ENCODE assay signal across 28 mouse cellular contexts in genomic region chr12:112752399-112752798, GRCm38 (mm10). TPM values are rescaled to one million over a fixed set of nuclear protein-coding genes. Genes with fewer than 3 reads are reported as not detected.
DNase-seq lines count a peak whose midpoint lies in the region; ATAC-seq and TF ChIP-seq lines count a peak whose summit lies in the region.
"Had no signal": no experiment of that assay in that cellular context is flagged by ENCODE, and none has a peak within 500 bp of the region (broad histone marks: within the 10 kb centered on the region; RNA-seq: fewer than 3 reads in every experiment).

No protein-coding gene starts in this region.

- no peak overlapping the region for H3K4me2 ChIP-seq in forebrain, embryonic 16.5 days (ENCODE audit: low read length)
- H3K4me2 ChIP-seq: forebrain, embryonic 13.5 days; heart, embryonic 12.5 days; heart, embryonic 15.5 days; hindbrain, embryonic 14.5 days had no signal

- TF ChIP-seq EP300 in MEL (IDR thresholded peaks at IDR 0.05; ENCODE audit: low read depth in 1 of 2, low read length in 2 of 2) = no peak

- no peak overlapping the region for H3K27ac ChIP-seq in MEL (ENCODE audit: control insufficient read depth, low read depth, low read length)
- no peak overlapping the region for H3K27ac ChIP-seq in forebrain, embryonic 16.5 days (ENCODE audit: low read length)
- H3K27ac ChIP-seq: forebrain, embryonic 10.5 days; forebrain, embryonic 13.5 days; heart, embryonic 15.5 days; hindbrain, embryonic 14.5 days; hindbrain, postnatal 0 days had no signal

- peak; percentile 2 for DNase-seq in adrenal gland, postnatal 14 days
- DNase-seq in adrenal gland, adult (ENCODE audit: inconsistent age in 2 of 2, low spot score in 1 of 2) = no peak
- DNase-seq in MEL (ENCODE audit: low read depth, low spot score) = peak; percentile 25
- DNase-seq in left cerebral cortex, postnatal 4 days = no peak
- DNase-seq in spleen, adult 18-20 months = no peak
- DNase-seq: adrenal gland, adult 2 months; adrenal gland, postnatal 25 days; cerebellum, adult 11-12 months; cerebellum, adult 8-10 months; cerebellum, postnatal 10 days; cerebellum, postnatal 36 days; forebrain, postnatal 0 days; gastrocnemius, postnatal 25 days; heart, postnatal 10 days; heart, postnatal 36 days had no signal

- intact Hi-C loops in left cerebral cortex, postnatal 4 days (cut with DNase I) = no loop called here

- no peaks in the 10 kb centered on the region for H3K9me3 ChIP-seq in MEL (replicated peaks; ENCODE audit: insufficient read depth, low read length)
- no peaks in the 10 kb centered on the region for H3K9me3 ChIP-seq in forebrain, embryonic 16.5 days (ENCODE audit: control insufficient read depth, low read length)
- H3K9me3 ChIP-seq: forebrain, embryonic 10.5 days; forebrain, embryonic 13.5 days; heart, embryonic 15.5 days had no signal

- H3K79me2 ChIP-seq in MEL (ENCODE audit: control insufficient read depth, insufficient read depth, low read length, poor library complexity) = no peaks in the 10 kb centered on the region

- H3K9ac ChIP-seq in MEL (ENCODE audit: control insufficient read depth, low read depth, low read length, poor library complexity, severe bottlenecking) = no peak overlapping the region
- no peak overlapping the region for H3K9ac ChIP-seq in forebrain, embryonic 16.5 days (replicated peaks; ENCODE audit: low read depth, low read length)
- H3K9ac ChIP-seq: forebrain, embryonic 13.5 days; forebrain, postnatal 0 days; heart, embryonic 12.5 days; heart, embryonic 15.5 days; hindbrain, embryonic 14.5 days had no signal

- peak; percentile 88 for ATAC-seq in granulocyte monocyte progenitor cell, adult 5-6 weeks (replicated peaks; ENCODE audit: poor library complexity, severe bottlenecking)
- no peak for ATAC-seq in forebrain, embryonic 16.5 days
- ATAC-seq: CD4-positive, CD25-positive, alpha-beta regulatory T cell, adult 4 months; forebrain, embryonic 13.5 days; forebrain, postnatal 0 days; hindbrain, postnatal 0 days; inflammation-experienced regulatory T-cells, adult 6 months; intestine, embryonic 16.5 days; Patski had no signal

- TF ChIP-seq POLR2A in MEL (IDR thresholded peaks at IDR 0.05; ENCODE audit: control insufficient read depth in 1 of 2, insufficient read depth in 1 of 2, low read depth in 1 of 2, low read length in 2 of 2, poor library complexity in 1 of 2) = no peak

- H3K4me3 ChIP-seq in MEL (ENCODE audit: control insufficient read depth in 1 of 2, insufficient read depth in 1 of 2, low read depth in 2 of 2, low read length in 2 of 2) = no peak overlapping the region
- H3K4me3 ChIP-seq in forebrain, embryonic 16.5 days (replicated peaks; ENCODE audit: low read length) = no peak overlapping the region
- H3K4me3 ChIP-seq: forebrain, embryonic 10.5 days; forebrain, embryonic 13.5 days; heart, embryonic 12.5 days; heart, embryonic 15.5 days had no signal

- peaks cover 42% of the 10 kb centered on the region in 2 experiments for H3K27me3 ChIP-seq in MEL (ENCODE audit: control insufficient read depth in 1 of 2, insufficient read depth in 2 of 2, low read length in 2 of 2)
- H3K27me3 ChIP-seq in forebrain, embryonic 16.5 days (replicated peaks; ENCODE audit: control insufficient read depth, insufficient read depth, low read length) = no peaks in the 10 kb centered on the region
- H3K27me3 ChIP-seq: forebrain, embryonic 13.5 days; Patski had no signal

- 61% methylated on average over 2 of the region's 2 CpGs for WGBS in forebrain, embryonic 16.5 days

- TF ChIP-seq CTCF in MEL (IDR thresholded peaks at IDR 0.05 in 2 of 3, conservative IDR thresholded peaks at IDR 0.05 in 1 of 3; ENCODE audit: control insufficient read depth in 1 of 3, insufficient read depth in 1 of 3, low read depth in 2 of 3, low read length in 3 of 3, poor library complexity in 1 of 3, severe bottlenecking in 1 of 3) = no peak

- H3K36me3 ChIP-seq in MEL (ENCODE audit: control insufficient read depth in 1 of 2, insufficient read depth in 2 of 2, low read length in 2 of 2) = no peaks in the 10 kb centered on the region
- H3K36me3 ChIP-seq in forebrain, embryonic 16.5 days (ENCODE audit: control insufficient read depth, insufficient read depth) = no peaks in the 10 kb centered on the region
- H3K36me3 ChIP-seq: forebrain, embryonic 10.5 days; heart, embryonic 12.5 days; heart, embryonic 15.5 days had no signal

- peaks cover 0 to 6% of the 10 kb centered on the region in 2 experiments; a peak in 3 of 4 replicates for H3K4me1 ChIP-seq in MEL (ENCODE audit: control insufficient read depth in 1 of 2, insufficient read depth in 2 of 2, low read length in 2 of 2)
- H3K4me1 ChIP-seq in forebrain, embryonic 16.5 days (replicated peaks; ENCODE audit: control insufficient read depth, insufficient read depth, low read length) = no peaks in the 10 kb centered on the region; the same call in 1 of the 2 replicates

- no peak for TF ChIP-seq RAD21 in MEL (IDR thresholded peaks at IDR 0.05; ENCODE audit: low read depth, low read length)

TF ChIP-seq in MEL, 35 proteins besides CTCF, POLR2A, EP300 and RAD21 (continues in another document):
- TF ChIP-seq USF2 (IDR thresholded peaks at IDR 0.05; ENCODE audit: borderline replicate concordance in 1 of 2, insufficient read depth in 1 of 2, low read depth in 1 of 2, low read length in 2 of 2) (no peak), ZNF384 (IDR thresholded peaks at IDR 0.05; ENCODE audit: low read depth, low read length) (no peak), HCFC1 (IDR thresholded peaks at IDR 0.05; ENCODE audit: low read depth, low read length) (no peak), CHD2 (IDR thresholded peaks at IDR 0.05; ENCODE audit: low read length) (no peak), SMC3 (IDR thresholded peaks at IDR 0.05; ENCODE audit: low read depth, low read length) (no peak), ETS1 (IDR thresholded peaks at IDR 0.05; ENCODE audit: low read depth, low read length) (no peak), MAX (IDR thresholded peaks at IDR 0.05; ENCODE audit: low read length) (no peak), USF1 (IDR thresholded peaks at IDR 0.05; ENCODE audit: low read depth, low read length) (no peak), ZMIZ1 (IDR thresholded peaks at IDR 0.05; ENCODE audit: low read depth, low read length) (no peak), POLR2AphosphoS2 (IDR thresholded peaks at IDR 0.05; ENCODE audit: low read length) (no peak), POLR2AphosphoS5 (IDR thresholded peaks at IDR 0.05; ENCODE audit: borderline replicate concordance, low read depth, low read length) (no peak), MEF2A (IDR thresholded peaks at IDR 0.05; ENCODE audit: extremely low read depth, insufficient replicate concordance, low read depth, low read length, poor library complexity, severe bottlenecking) (no peak), MAFK (IDR thresholded peaks at IDR 0.05; ENCODE audit: borderline replicate concordance, low read depth, low read length) (no peak), BHLHE40 (IDR thresholded peaks at IDR 0.05; ENCODE audit: borderline replicate concordance, low read depth, low read length) (no peak), ZC3H11A (IDR thresholded peaks at IDR 0.05; ENCODE audit: low read depth, low read length) (no peak), NRF1 (IDR thresholded peaks at IDR 0.05; ENCODE audit: insufficient read depth, low read depth, low read length, poor library complexity, severe bottlenecking) (no peak), ELF1 (IDR thresholded peaks at IDR 0.05; ENCODE audit: low read depth, low read length) (no peak), SIN3A (IDR thresholded peaks at IDR 0.05; ENCODE audit: low read length) (no peak)

RNA-seq across cellular contexts. Expression of gene Pld4, which starts 8.1 kb away (rescaled TPM):
- total RNA-seq in adrenal gland, postnatal 14 days (2021) = 6.4 and 19.9 TPM in 2 replicates
- total RNA-seq in MEL (2012; rRNA removed) = 9.7 and 9.8 TPM in 2 replicates
- 10 to 100 TPM in 1 of 2 experiments, not detected in 1; 16.4 TPM for polyA plus RNA-seq in MEL (2012; ENCODE audit: insufficient read depth in 1 of 2, insufficient read length in 2 of 2, low read depth in 1 of 2, low replicate concordance in 2 of 2, missing spikeins in 1 of 2)
- 39.4 and 92.1 TPM in 2 replicates for total RNA-seq in granulocyte monocyte progenitor cell, adult 5-6 weeks (2014; fragmentation: Nextera tagmentation)
- total RNA-seq in granulocyte monocyte progenitor cell, adult 5-6 weeks (2017) = 21.1 and 25.4 TPM in 2 replicates
- total RNA-seq in left cerebral cortex, postnatal 4 days (2021) = 1 to 10 TPM; 6.2 to 6.6 TPM
- 4.0 and 5.3 TPM in 2 replicates for polyA plus RNA-seq in forebrain, embryonic 16.5 days (2015; fragmentation: Nextera tagmentation; extraction: Ambion mirVana)
- polyA plus RNA-seq: C2C12 had no signal

RNA-seq across cellular contexts. Expression of gene Cep170b, which starts 32.1 kb away (rescaled TPM):
- 29.1 and 33.0 TPM in 2 replicates for total RNA-seq in adrenal gland, postnatal 14 days (2021)
- total RNA-seq in MEL (2012; rRNA removed) = 40.0 and 49.7 TPM in 2 replicates
- polyA plus RNA-seq in MEL (2012; ENCODE audit: insufficient read depth in 1 of 2, insufficient read length in 2 of 2, low read depth in 1 of 2, low replicate concordance in 2 of 2, missing spikeins in 1 of 2) = 10 to 100 TPM in 1 of 2 experiments, not detected in 1; 64.0 TPM
- 1.6 and 9.2 TPM in 2 replicates for total RNA-seq in granulocyte monocyte progenitor cell, adult 5-6 weeks (2014; fragmentation: Nextera tagmentation)
- 0.56 and 1.2 TPM in 2 replicates for total RNA-seq in granulocyte monocyte progenitor cell, adult 5-6 weeks (2017)
- 100 to 1,000 TPM; 183 to 185 TPM for total RNA-seq in left cerebral cortex, postnatal 4 days (2021)
- 18.8 and 22.9 TPM in 2 replicates for polyA plus RNA-seq in forebrain, embryonic 16.5 days (2015; fragmentation: Nextera tagmentation; extraction: Ambion mirVana)

RNA-seq across cellular contexts. Expression of gene Ahnak2, which starts 50.1 kb away (rescaled TPM):
- total RNA-seq in adrenal gland, postnatal 14 days (2021) = 7.2 and 9.6 TPM in 2 replicates
- total RNA-seq in MEL (2012; rRNA removed) = 1.2 and 2.6 TPM in 2 replicates
- 10 to 100 TPM in 1 of 2 experiments, not detected in 1; 11.4 TPM for polyA plus RNA-seq in MEL (2012; ENCODE audit: insufficient read depth in 1 of 2, insufficient read length in 2 of 2, low read depth in 1 of 2, low replicate concordance in 2 of 2, missing spikeins in 1 of 2)
- total RNA-seq in granulocyte monocyte progenitor cell, adult 5-6 weeks (2014; fragmentation: Nextera tagmentation) = not detected in 2 replicates
- total RNA-seq in granulocyte monocyte progenitor cell, adult 5-6 weeks (2017) = not detected in 2 replicates
- 10 to 100 TPM; 28.1 to 28.2 TPM for total RNA-seq in left cerebral cortex, postnatal 4 days (2021)
- 1.2 TPM in 2 replicates for polyA plus RNA-seq in forebrain, embryonic 16.5 days (2015; fragmentation: Nextera tagmentation; extraction: Ambion mirVana)
- polyA plus RNA-seq: CD4-positive, CD25-positive, alpha-beta regulatory T cell, adult 4 months; inflammation-experienced regulatory T-cells, adult 6 months had no signal

RNA-seq across cellular contexts. Expression of gene Clba1, which starts 56.3 kb away (rescaled TPM):
- total RNA-seq in adrenal gland, postnatal 14 days (2021) = 3.4 and 5.6 TPM in 2 replicates
- 11.2 and 15.2 TPM in 2 replicates for total RNA-seq in MEL (2012; rRNA removed)
- polyA plus RNA-seq in MEL (2012; ENCODE audit: insufficient read depth in 1 of 2, insufficient read length in 2 of 2, low read depth in 1 of 2, low replicate concordance in 2 of 2, missing spikeins in 1 of 2) = 10 to 100 TPM in 1 of 2 experiments, not detected in 1; 21.4 TPM
- 1.7 and 2.4 TPM in 2 replicates for total RNA-seq in granulocyte monocyte progenitor cell, adult 5-6 weeks (2014; fragmentation: Nextera tagmentation)
- 0.30 and 1.2 TPM in 2 replicates for total RNA-seq in granulocyte monocyte progenitor cell, adult 5-6 weeks (2017)
- total RNA-seq in left cerebral cortex, postnatal 4 days (2021) = 10 to 100 TPM; 15.0 to 15.8 TPM
- polyA plus RNA-seq in forebrain, embryonic 16.5 days (2015; fragmentation: Nextera tagmentation; extraction: Ambion mirVana) = 14.3 and 17.3 TPM in 2 replicates

Comparison
In these comparisons a context has a peak if more than half of its experiments do, and no peak if none do; other contexts are left out.
1. DNase-seq: peak in adrenal gland, postnatal 14 days (single experiment) and MEL (single experiment); none in adrenal gland, adult (0 of 2), left cerebral cortex, postnatal 4 days (single experiment) and spleen, adult 18-20 months (0 of 2).